Mouse (Mus musculus) limb, embryonic 11.5 days (tissue): Measurements from ENCODE around the gene Kit. TPM values are rescaled to one million over a fixed set of nuclear protein-coding genes. Genes with fewer than 3 reads are reported as not detected.

Experiments
- ATAC-seq: fragments of 200-750 bp; cut with Nextera tagmentation; 2 replicates; pipeline ENCODE4 v1.8.0; 2017; ENCODE audit warnings: low read depth; ENCODE audit not compliant: insufficient number of reproducible peaks, low FRiP score, low TSS enrichment
- DNase-seq: peaks from one replicate; pipeline ENCODE4 v3.0.0-alpha.2; 2015; ENCODE audit warnings: low spot score
- H3K27ac ChIP-seq: fragments of 300-500 bp; sonication (generic); replicated peaks from 2 replicates; pipeline ENCODE4 v1.5.1; 2014; ENCODE audit warnings: low read depth, mild to moderate bottlenecking, low read length
- H3K27me3 ChIP-seq: fragments of 300-500 bp; sonication (generic); 2 replicates; pipeline ENCODE4 v1.6.1; 2014; ENCODE audit warnings: mild to moderate bottlenecking, low read length, mixed read lengths; ENCODE audit not compliant: control insufficient read depth, insufficient read depth
- H3K36me3 ChIP-seq: fragments of 300-500 bp; sonication (generic); 2 replicates; pipeline ENCODE4 v1.6.1; 2014; ENCODE audit warnings: mild to moderate bottlenecking, low read length, moderate library complexity, mixed read lengths; ENCODE audit not compliant: control insufficient read depth, insufficient read depth
- H3K4me1 ChIP-seq: fragments of 300-500 bp; sonication (generic); 2 replicates; pipeline ENCODE4 v1.6.1; 2014; ENCODE audit warnings: low read length, mixed read lengths; ENCODE audit not compliant: control insufficient read depth, insufficient read depth
- H3K4me2 ChIP-seq: fragments of 300-500 bp; sonication (generic); 2 replicates; pipeline ENCODE4 v1.6.1; 2014; ENCODE audit warnings: low read depth, mild to moderate bottlenecking, moderate library complexity; ENCODE audit not compliant: severe bottlenecking
- H3K4me3 ChIP-seq: fragments of 300-500 bp; sonication (generic); 2 replicates; pipeline ENCODE4 v1.5.1; 2014; ENCODE audit warnings: low read depth, low read length
- H3K9ac ChIP-seq: fragments of 300-500 bp; sonication (generic); 2 replicates; pipeline ENCODE4 v1.6.1; 2014; ENCODE audit warnings: mild to moderate bottlenecking, low read length
- H3K9me3 ChIP-seq: fragments of 300-500 bp; sonication (generic); 2 replicates; pipeline ENCODE4 v1.6.1; 2016; ENCODE audit warnings: low read length; ENCODE audit not compliant: control insufficient read depth
- WGBS: fragments of 180-500 bp; shearing (Covaris S2); extraction: QIAGEN DNeasy Blood & Tissue Kit; methylation state at CpG from one replicate; pipeline ENCODE4 v1.1.7; 2014; 5-methylcytosine and 5-hydroxymethylcytosine counted together
- polyA plus RNA-seq: library from polyadenylated mRNA; unstranded; fragments of >200 nt; fragmentation: Nextera tagmentation; extraction: Ambion mirVana; gene quantifications from 2 replicates; pipeline ENCODE4 v1.2.1, GENCODE M21; 2014

Gene Kit
- polyA plus RNA-seq, 1 experiment from 2014 or later: 15.5 TPM

GRCm38 (mm10) chr5:75615000-75615571, 40.4 kb downstream of the Kit start:
- DNase-seq (no peak), ATAC-seq (no peak)
- Histone ChIP-seq H3K9me3 (no peaks in the 10 kb centered on the region), H3K4me1 (no peaks in the 10 kb centered on the region), H3K36me3 (no peaks in the 10 kb centered on the region), H3K27me3 (no peaks in the 10 kb centered on the region), H3K9ac (no peak overlapping the region), H3K27ac (no peak overlapping the region), H3K4me3 (no peak overlapping the region), H3K4me2 (no peak overlapping the region)
- WGBS: 96% methylated on average over 11 of the region's 11 CpGs

- H3K4me1 ChIP-seq: no peaks in the 10 kb centered on the region
- no peak overlapping the region for H3K4me2 ChIP-seq
- H3K9me3 ChIP-seq: no peaks in the 10 kb centered on the region
- no peak overlapping the region for H3K9ac ChIP-seq
- no peak overlapping the region for H3K4me3 ChIP-seq
- H3K27me3 ChIP-seq: no peaks in the 10 kb centered on the region
- H3K36me3 ChIP-seq: no peaks in the 10 kb centered on the region
- ATAC-seq (no peak), DNase-seq (no peak)
- H3K27ac ChIP-seq: no peak overlapping the region
- WGBS: 90% methylated on average over 8 of the region's 8 CpGs
Measured at GRCm38 (mm10) chr5:75615624-75616023, 40.9 kb downstream of the Kit start.

- no peak overlapping the region for H3K4me2 ChIP-seq
- H3K9ac ChIP-seq: no peak overlapping the region
- H3K27me3 ChIP-seq: no peaks in the 10 kb centered on the region
- H3K27ac ChIP-seq: no peak overlapping the region
- H3K36me3 ChIP-seq: no peaks in the 10 kb centered on the region
- no peaks in the 10 kb centered on the region for H3K9me3 ChIP-seq
- H3K4me1 ChIP-seq: no peaks in the 10 kb centered on the region
- no peak overlapping the region for H3K4me3 ChIP-seq
- no peak for ATAC-seq
- 93% methylated on average over 4 of the region's 4 CpGs for WGBS
- DNase-seq: no peak
Measured at GRCm38 (mm10) chr5:75622401-75622800, 47.7 kb downstream of the Kit start.

- DNase-seq: no peak
- H3K4me3 ChIP-seq: no peak overlapping the region
Measured at GRCm38 (mm10) chr5:75623007-75623406, 48.3 kb downstream of the Kit start.

GRCm38 (mm10) chr5:75623520-75623919, 48.8 kb downstream of the Kit start:
- Histone ChIP-seq H3K4me3 (no peak overlapping the region), H3K27ac (no peak overlapping the region), H3K9me3 (no peaks in the 10 kb centered on the region), H3K36me3 (no peaks in the 10 kb centered on the region), H3K9ac (no peak overlapping the region), H3K27me3 (no peaks in the 10 kb centered on the region), H3K4me2 (no peak overlapping the region), H3K4me1 (no peaks in the 10 kb centered on the region)
- ATAC-seq (no peak), DNase-seq (no peak)
- 100% methylated on average over 1 of the region's 1 CpGs for WGBS

More at GRCm38 (mm10) chr5:75623007-75623406, 48.3 kb downstream of the Kit start:
- Histone ChIP-seq H3K4me1 (no peaks in the 10 kb centered on the region), H3K4me2 (no peak overlapping the region), H3K9ac (no peak overlapping the region), H3K27me3 (no peaks in the 10 kb centered on the region), H3K27ac (no peak overlapping the region), H3K9me3 (no peaks in the 10 kb centered on the region), H3K36me3 (no peaks in the 10 kb centered on the region)
- WGBS: 92% methylated on average over 11 of the region's 11 CpGs
- ATAC-seq: no peak

GRCm38 (mm10) chr5:75623993-75624706, 49.4 kb downstream of the Kit start:
- H3K9ac ChIP-seq: no peak overlapping the region
- no peaks in the 10 kb centered on the region for H3K36me3 ChIP-seq
- H3K4me1 ChIP-seq: no peaks in the 10 kb centered on the region
- H3K9me3 ChIP-seq: no peaks in the 10 kb centered on the region
- no peak overlapping the region for H3K27ac ChIP-seq
- ATAC-seq (no peak), DNase-seq (no peak)
- no peaks in the 10 kb centered on the region for H3K27me3 ChIP-seq
- 91% methylated on average over 20 of the region's 20 CpGs for WGBS
- H3K4me2 ChIP-seq: no peak overlapping the region
- H3K4me3 ChIP-seq: no peak overlapping the region

GRCm38 (mm10) chr5:75625059-75625458, 50.3 kb downstream of the Kit start:
- Histone ChIP-seq H3K36me3 (no peaks in the 10 kb centered on the region), H3K4me1 (no peaks in the 10 kb centered on the region), H3K9me3 (no peaks in the 10 kb centered on the region), H3K4me3 (no peak overlapping the region), H3K9ac (no peak overlapping the region), H3K27ac (no peak overlapping the region), H3K27me3 (no peaks in the 10 kb centered on the region), H3K4me2 (no peak overlapping the region)
- DNase-seq (no peak), ATAC-seq (no peak)

- DNase-seq: no peak
- H3K36me3 ChIP-seq: no peaks in the 10 kb centered on the region
Measured at GRCm38 (mm10) chr5:75626284-75626683, 51.6 kb downstream of the Kit start.

GRCm38 (mm10) chr5:75626703-75627102, 52.0 kb downstream of the Kit start:
- no peaks in the 10 kb centered on the region for H3K4me1 ChIP-seq
- no peaks in the 10 kb centered on the region for H3K36me3 ChIP-seq
- H3K9me3 ChIP-seq: no peaks in the 10 kb centered on the region
- H3K9ac ChIP-seq: no peak overlapping the region
- H3K27ac ChIP-seq: no peak overlapping the region
- H3K4me3 ChIP-seq: no peak overlapping the region
- 81% methylated on average over 6 of the region's 6 CpGs for WGBS
- H3K27me3 ChIP-seq: no peaks in the 10 kb centered on the region
- DNase-seq (no peak), ATAC-seq (no peak)
- H3K4me2 ChIP-seq: no peak overlapping the region

More at GRCm38 (mm10) chr5:75626284-75626683, 51.6 kb downstream of the Kit start:
- H3K27ac ChIP-seq: no peak overlapping the region
- WGBS: 69% methylated on average over 8 of the region's 8 CpGs
- no peak overlapping the region for H3K4me2 ChIP-seq
- no peak overlapping the region for H3K4me3 ChIP-seq
- H3K9me3 ChIP-seq: no peaks in the 10 kb centered on the region
- H3K4me1 ChIP-seq: no peaks in the 10 kb centered on the region
- no peaks in the 10 kb centered on the region for H3K27me3 ChIP-seq
- ATAC-seq: no peak
- H3K9ac ChIP-seq: no peak overlapping the region
